Mouse (Mus musculus) ES-Bruce4 (cell line): ENCODE data around the gene Zbtb16.

Experiments used
- CTCF ChIP-seq: IDR thresholded peaks from one replicate; pipeline ENCODE4 v1.8.1; 2011; ENCODE audit warnings: low read depth, low read length
- POLR2A ChIP-seq: IDR thresholded peaks from one replicate; pipeline ENCODE4 v1.8.1; 2011; ENCODE audit warnings: low read length; ENCODE audit not compliant: insufficient read depth

DNA sequence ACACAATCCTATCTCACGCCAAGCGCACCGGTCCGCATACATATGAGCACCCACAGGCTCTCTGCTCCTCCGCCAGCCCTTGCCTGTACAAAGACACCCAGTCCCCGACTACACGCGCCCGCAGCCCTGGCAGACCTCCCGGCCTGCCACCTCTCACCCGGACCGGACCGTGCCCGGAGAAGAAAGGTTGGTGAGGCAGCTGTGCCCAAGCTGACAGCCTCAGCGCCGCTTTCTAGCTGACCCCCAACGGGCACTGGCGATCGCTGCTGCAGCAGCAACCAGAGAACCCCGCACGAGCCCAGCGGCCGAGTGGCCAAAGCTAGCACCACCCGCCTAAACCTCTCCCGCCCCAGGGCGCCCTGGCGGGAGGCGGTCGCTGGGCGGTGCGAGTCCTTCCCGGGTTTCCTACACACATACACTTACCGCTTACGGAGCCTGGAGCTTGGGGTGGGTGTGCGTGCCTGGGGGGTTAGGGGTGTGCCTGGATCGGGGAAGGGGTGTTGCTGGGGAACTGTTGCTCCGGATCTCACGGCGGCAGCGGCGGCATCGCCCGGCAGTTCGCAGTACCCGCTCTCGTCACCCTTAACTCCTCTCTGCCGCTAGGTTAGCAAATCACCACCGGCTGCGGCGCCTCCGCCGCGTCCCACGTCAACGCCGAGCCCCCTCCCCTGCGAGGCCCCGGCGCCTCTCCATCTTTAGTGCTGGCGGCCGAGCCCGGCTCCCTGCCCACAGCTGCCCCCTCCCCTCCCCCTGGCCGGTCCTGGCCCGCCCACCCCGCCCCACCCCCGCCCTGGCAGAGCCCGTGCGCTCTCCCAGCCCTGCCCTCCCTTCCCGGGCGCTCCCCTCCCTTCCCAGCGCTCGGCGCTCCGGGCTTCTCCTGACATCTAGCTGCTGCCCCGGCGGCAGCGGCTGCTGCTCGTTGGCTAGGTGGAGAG, at the start of gene Zbtb16:
- no peak for TF ChIP-seq POLR2A
- no peak for TF ChIP-seq CTCF
